Mouse (Mus musculus) thymus, postnatal 25 days (tissue): ENCODE measurements around the gene Hspb2.

Experiments used
- DNase-seq: peaks from one replicate; pipeline ENCODE4 v3.0.0; 2022

Hspb2 gene

DNA sequence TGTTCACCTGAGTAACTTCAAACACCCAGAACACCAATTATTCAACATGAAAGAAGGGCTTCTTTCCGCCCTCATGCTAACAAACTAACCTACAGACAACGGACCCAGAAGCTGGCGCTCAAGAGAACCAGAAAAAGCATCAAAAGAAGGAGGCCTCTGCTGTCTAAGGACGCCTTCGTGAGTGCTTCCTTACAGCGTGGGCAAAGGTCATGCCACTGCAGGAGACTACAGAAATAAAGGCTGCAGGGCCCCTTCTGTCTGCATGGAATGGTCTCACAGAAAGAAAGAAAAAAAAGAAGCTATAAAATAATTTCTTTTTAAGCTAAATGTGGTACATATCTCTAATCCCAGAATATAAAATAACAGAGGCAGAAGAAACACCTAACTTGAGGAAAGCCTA lies 47.2 kb downstream of the Hspb2 start:
- no peak for DNase-seq
